Mouse (Mus musculus) liver, adult 2 months (tissue): ENCODE results near the gene Rhoc. TPM values are rescaled to one million over a fixed set of nuclear protein-coding genes. Genes with fewer than 3 reads are reported as not detected.

Experiments used
- DNase-seq: peaks from one replicate; pipeline ENCODE4 v3.0.0-alpha.2; 2011; ENCODE audit warnings: low read depth, low spot score; ENCODE audit errors: extremely low read depth
- H3K27ac ChIP-seq: fragments of 200-500 bp; replicated peaks from 2 replicates; pipeline ENCODE4 v1.5.1; 2012; ENCODE audit warnings: low read depth, mild to moderate bottlenecking, control low read depth, inconsistent platforms, low read length; ENCODE audit not compliant: insufficient read depth
- H3K27me3 ChIP-seq: fragments of 200-500 bp; 2 replicates; pipeline ENCODE4 v1.6.1; 2012; ENCODE audit warnings: mild to moderate bottlenecking, moderate library complexity, low read length, inconsistent platforms; ENCODE audit not compliant: control insufficient read depth, insufficient read depth
- H3K36me3 ChIP-seq: fragments of 200-500 bp; 2 replicates; pipeline ENCODE4 v1.6.1; 2012; ENCODE audit warnings: low read length, inconsistent platforms; ENCODE audit not compliant: control insufficient read depth, insufficient read depth
- H3K4me1 ChIP-seq: fragments of 200-500 bp; 2 replicates; pipeline ENCODE4 v1.6.1; 2011; ENCODE audit warnings: low read length; ENCODE audit not compliant: control insufficient read depth, insufficient read depth
- H3K4me3 ChIP-seq: fragments of 200-500 bp; 2 replicates; pipeline ENCODE4 v1.5.1; 2011; ENCODE audit warnings: low read depth, mild to moderate bottlenecking, control low read depth, low read length, moderate library complexity; ENCODE audit not compliant: insufficient read depth
- H3K79me2 ChIP-seq: fragments of 200-500 bp; 2 replicates; pipeline ENCODE4 v1.6.1; 2012; ENCODE audit warnings: inconsistent platforms, mild to moderate bottlenecking, low read length, moderate library complexity; ENCODE audit not compliant: control insufficient read depth, insufficient read depth
- H3K9ac ChIP-seq: fragments of 200-500 bp; 2 replicates; pipeline ENCODE4 v1.6.1; 2012; ENCODE audit warnings: low read depth, mild to moderate bottlenecking, control low read depth, inconsistent platforms, low read length
- CTCF ChIP-seq: fragments of 200-500 bp; IDR thresholded peaks from 2 replicates; pipeline ENCODE4 v1.5.1; 2011; ENCODE audit warnings: low read depth, low read length, control low read depth
- POLR2A ChIP-seq: fragments of 200-500 bp; IDR thresholded peaks from 2 replicates; pipeline ENCODE4 v1.6.1; 2011; ENCODE audit warnings: low read length, control low read depth; ENCODE audit not compliant: insufficient read depth; ENCODE audit errors: extremely low read depth
- WGBS: fragments of 180-500 bp; shearing (Covaris S2); methylation state at CpG from one replicate; pipeline ENCODE4 v1.1.7; 2018; 5-methylcytosine and 5-hydroxymethylcytosine counted together
- polyA plus RNA-seq: library from polyadenylated mRNA; depleted of rRNA; stranded (reverse); fragments of >200 nt; gene quantifications from 2 replicates; pipeline ENCODE4 v1.2.3, GENCODE M21; 2012
- total RNA-seq: library from RNA; depleted of rRNA; stranded (reverse); fragments of >200 nt; gene quantifications from 2 replicates; pipeline ENCODE4 v1.2.3, GENCODE M21; 2014

The Rhoc gene
- total and polyA plus RNA-seq, 2 experiments = 10.0 to 11.7 TPM

- DNase-seq = no peak
- TF ChIP-seq CTCF = no peak
- TF ChIP-seq POLR2A = no peak
- H3K36me3 ChIP-seq = no peaks in the 10 kb centered on the region; the same call in 1 of the 2 replicates
- no peak overlapping the region for H3K27ac ChIP-seq
- 62% methylated on average over 15 of the region's 15 CpGs for WGBS
- no peaks in the 10 kb centered on the region for H3K79me2 ChIP-seq
- no peak overlapping the region for H3K4me3 ChIP-seq
- H3K27me3 ChIP-seq = no peaks in the 10 kb centered on the region
- no peak overlapping the region for H3K9ac ChIP-seq
- peaks cover 17% of the 10 kb centered on the region for H3K4me1 ChIP-seq
These were observed 4.4 kb downstream of the Rhoc start for GRCm38 (mm10) chr3:104792360-104793270.

DNA sequence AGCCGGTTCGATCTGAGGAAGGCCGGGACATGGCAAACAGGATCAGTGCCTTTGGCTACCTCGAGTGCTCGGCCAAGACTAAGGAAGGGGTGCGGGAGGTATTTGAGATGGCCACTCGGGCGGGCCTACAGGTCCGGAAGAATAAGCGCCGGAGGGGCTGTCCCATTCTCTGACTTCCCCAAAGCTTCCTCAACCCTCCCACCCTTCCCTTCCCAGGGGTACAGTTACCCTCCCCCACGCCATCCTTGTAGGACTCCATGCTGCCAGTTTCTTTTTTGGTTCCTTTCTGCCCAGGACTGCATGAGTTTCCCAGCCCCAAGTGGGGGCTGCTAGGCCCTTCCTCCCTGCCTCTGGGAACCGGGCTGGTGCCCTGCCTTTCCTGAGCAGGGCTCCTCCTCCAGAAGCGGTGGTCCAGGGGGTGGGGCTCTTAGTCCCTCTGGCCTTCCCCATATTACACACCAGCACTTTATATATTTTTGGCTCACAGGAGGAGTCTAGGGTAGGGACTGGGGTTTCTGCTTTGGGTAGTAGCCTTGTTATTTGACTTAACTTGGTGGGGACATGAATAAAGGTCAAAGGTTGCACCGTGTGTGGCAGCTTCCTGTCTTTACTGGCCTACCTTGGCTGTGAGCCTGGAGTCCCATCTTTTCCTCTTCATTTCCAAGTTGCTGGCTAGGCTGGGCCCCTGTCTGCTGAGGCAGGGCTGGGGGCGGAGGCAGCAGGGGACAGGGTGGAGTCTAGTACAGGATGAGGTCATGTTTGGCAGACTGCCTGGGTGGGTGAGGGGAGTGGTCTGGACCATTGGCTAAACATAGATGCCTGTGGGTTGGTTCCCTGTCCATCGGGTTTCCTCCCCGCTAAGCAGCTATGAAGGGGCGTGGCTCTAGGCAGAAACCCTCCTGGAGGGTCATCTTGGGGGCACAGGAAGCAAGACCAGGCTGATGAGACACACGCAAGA lies 6.0 kb downstream of the Rhoc start:
- Histone ChIP-seq H3K79me2 (no peaks in the 10 kb centered on the region), H3K36me3 (peaks cover 3% of the 10 kb centered on the region; the same call in 1 of the 2 replicates), H3K4me3 (no peak overlapping the region), H3K27me3 (no peaks in the 10 kb centered on the region), H3K9ac (no peak overlapping the region; the same call in 1 of the 2 replicates), H3K4me1 (peaks cover 15% of the 10 kb centered on the region), H3K27ac (peak overlapping the region; percentile 32; the same call in 1 of the 2 replicates)
- 64% methylated on average over 20 of the region's 20 CpGs for WGBS
- peak; percentile 53 for DNase-seq
- no peak for TF ChIP-seq POLR2A
- no peak for TF ChIP-seq CTCF

- Histone ChIP-seq H3K27ac (no peak overlapping the region), H3K27me3 (no peaks in the 10 kb centered on the region), H3K36me3 (peaks cover 4% of the 10 kb centered on the region; the same call in 1 of the 2 replicates), H3K79me2 (no peaks in the 10 kb centered on the region), H3K4me1 (peaks cover 10% of the 10 kb centered on the region), H3K4me3 (no peak overlapping the region), H3K9ac (no peak overlapping the region)
- TF ChIP-seq POLR2A (no peak), CTCF (no peak)
- DNase-seq = no peak
- WGBS = 83% methylated on average over 12 of the region's 12 CpGs
These were observed 6.8 kb downstream of the Rhoc start for GRCm38 (mm10) chr3:104794953-104795470.

DNA sequence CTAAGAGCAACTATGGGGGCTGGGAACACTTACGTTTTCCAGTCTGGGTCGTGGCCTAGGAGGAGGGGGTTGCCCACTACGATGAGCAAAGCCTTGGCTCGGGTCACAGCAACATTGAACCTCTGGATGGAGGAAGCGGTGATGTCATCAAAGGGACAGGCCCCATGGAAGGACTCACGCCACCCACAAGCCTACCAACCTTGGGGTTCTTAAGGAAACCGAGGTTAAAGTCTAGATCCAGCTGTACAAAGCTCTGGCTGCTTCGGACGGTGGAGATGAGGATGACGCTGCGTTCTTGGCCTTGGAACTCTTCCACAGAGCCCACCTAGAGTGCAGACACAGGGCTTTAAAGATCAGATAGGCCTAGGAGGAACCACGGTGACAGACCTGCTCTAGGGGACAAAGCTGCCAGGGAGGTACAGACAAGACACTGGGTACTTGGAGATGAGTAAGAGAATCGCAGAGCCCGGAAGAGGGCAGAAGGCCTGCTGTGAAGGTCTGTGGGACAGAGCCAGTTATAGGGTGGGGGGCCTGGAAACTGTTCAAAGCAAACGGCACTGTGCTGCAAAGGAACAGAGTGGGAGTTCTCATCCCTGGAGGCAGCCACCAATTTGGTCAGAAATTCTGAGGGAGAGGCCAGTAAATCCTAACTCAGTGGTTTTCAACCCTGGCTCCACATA lies 7.6 kb downstream of the Rhoc start:
- no peaks in the 10 kb centered on the region for H3K79me2 ChIP-seq
- no peak overlapping the region for H3K9ac ChIP-seq
- peaks cover 12% of the 10 kb centered on the region; the same call in 1 of the 2 replicates for H3K36me3 ChIP-seq
- no peak for DNase-seq
- TF ChIP-seq POLR2A (no peak), CTCF (no peak)
- 79% methylated on average over 15 of the region's 15 CpGs for WGBS
- no peaks in the 10 kb centered on the region for H3K27me3 ChIP-seq
- H3K27ac ChIP-seq = no peak overlapping the region
- H3K4me3 ChIP-seq = no peak overlapping the region
- H3K4me1 ChIP-seq = peaks cover 9% of the 10 kb centered on the region

GRCm38 (mm10) chr3:104796430-104797082 lies 8.4 kb downstream of the Rhoc start:
- Histone ChIP-seq H3K9ac (no peak overlapping the region), H3K36me3 (peaks cover 16% of the 10 kb centered on the region)
- TF ChIP-seq CTCF = no peak
- no peak for TF ChIP-seq POLR2A

More at GRCm38 (mm10) chr3:104796430-104797082, 8.4 kb downstream of the Rhoc start:
- Histone ChIP-seq H3K79me2 (no peaks in the 10 kb centered on the region), H3K27me3 (no peaks in the 10 kb centered on the region), H3K4me3 (no peak overlapping the region), H3K4me1 (peaks cover 9% of the 10 kb centered on the region), H3K27ac (no peak overlapping the region)
- no peak for DNase-seq
- 68% methylated on average over 15 of the region's 15 CpGs for WGBS
